Mouse (Mus musculus) myocyte (in vitro differentiated cells): Measurements from ENCODE around the gene Enah.

Source experiments
- E2F4 ChIP-seq: IDR thresholded peaks from one replicate; pipeline ENCODE4 v1.6.1; 2011; ENCODE audit warnings: mild to moderate bottlenecking, control low read depth, moderate library complexity; ENCODE audit not compliant: insufficient read depth
- MAX ChIP-seq: IDR thresholded peaks from one replicate; pipeline ENCODE4 v1.6.1; 2011; ENCODE audit warnings: low read depth, mild to moderate bottlenecking, control low read depth
- MYOD1 ChIP-seq, 3 experiments: IDR thresholded peaks; one replicate each; pipeline ENCODE4 v1.6.1; 2011; ENCODE audit warnings: control low read depth in 2 of 3, low read depth in 2 of 3, mild to moderate bottlenecking in 2 of 3, moderate library complexity in 1 of 3; ENCODE audit not compliant: insufficient read length in 2 of 3, control insufficient read depth in 1 of 3
- MYOG ChIP-seq, 3 experiments: IDR thresholded peaks; one replicate each; pipeline ENCODE4 v1.6.1; 2011; ENCODE audit warnings: control low read depth in 2 of 3, low read depth in 2 of 3, mild to moderate bottlenecking in 2 of 3; ENCODE audit not compliant: insufficient read length in 2 of 3, control insufficient read depth in 1 of 3, insufficient read depth in 1 of 3
- POLR2A ChIP-seq: IDR thresholded peaks from one replicate; pipeline ENCODE4 v1.6.1; 2011; ENCODE audit warnings: low read depth, mild to moderate bottlenecking, control low read depth, moderate library complexity; ENCODE audit not compliant: insufficient read length
- POLR2AphosphoS2 ChIP-seq: IDR thresholded peaks from one replicate; pipeline ENCODE4 v1.6.1; 2011; ENCODE audit warnings: low read depth, control low read depth; ENCODE audit not compliant: insufficient read length
- SRF ChIP-seq: IDR thresholded peaks from one replicate; pipeline ENCODE4 v1.6.1; 2011; ENCODE audit warnings: low read depth; ENCODE audit not compliant: control insufficient read depth, insufficient read length
- TCF12 ChIP-seq: IDR thresholded peaks from one replicate; pipeline ENCODE4 v1.6.1; 2011; ENCODE audit warnings: mild to moderate bottlenecking, control low read depth; ENCODE audit not compliant: poor library complexity, insufficient read depth, severe bottlenecking
- TCF3 ChIP-seq: IDR thresholded peaks from one replicate; pipeline ENCODE4 v1.6.1; 2011; ENCODE audit warnings: low read depth, control low read depth; ENCODE audit not compliant: insufficient read length
- USF1 ChIP-seq: IDR thresholded peaks from one replicate; pipeline ENCODE4 v1.6.1; 2011; ENCODE audit warnings: low read depth, mild to moderate bottlenecking, control low read depth, moderate library complexity

GRCm38 (mm10) chr1:181953547-181953946, 66.2 kb downstream of the Enah start:
- TF ChIP-seq POLR2A = no peak
- no peak for TF ChIP-seq MYOD1 (IDR thresholded peaks at IDR 0.05; ENCODE audit: control insufficient read depth in 1 of 3, insufficient read length in 2 of 3, low read depth in 2 of 3)
- TF ChIP-seq E2F4 = no peak
- TF ChIP-seq TCF12 = no peak
- no peak for TF ChIP-seq TCF3
- no peak for TF ChIP-seq USF1
- TF ChIP-seq POLR2AphosphoS2 = no peak
- no peak for TF ChIP-seq MAX
- no peak for TF ChIP-seq MYOG (IDR thresholded peaks at IDR 0.05; ENCODE audit: control insufficient read depth in 1 of 3, insufficient read depth in 1 of 3, insufficient read length in 2 of 3, low read depth in 2 of 3)
- TF ChIP-seq SRF = no peak
